Mouse (Mus musculus): ENCODE measurements around the gene Hbs1l. TPM values are rescaled to one million over a fixed set of nuclear protein-coding genes. Genes with fewer than 3 reads are reported as not detected.

The Hbs1l gene
- polyA plus RNA-seq, 1 experiment, result 17.9 TPM

DNA sequence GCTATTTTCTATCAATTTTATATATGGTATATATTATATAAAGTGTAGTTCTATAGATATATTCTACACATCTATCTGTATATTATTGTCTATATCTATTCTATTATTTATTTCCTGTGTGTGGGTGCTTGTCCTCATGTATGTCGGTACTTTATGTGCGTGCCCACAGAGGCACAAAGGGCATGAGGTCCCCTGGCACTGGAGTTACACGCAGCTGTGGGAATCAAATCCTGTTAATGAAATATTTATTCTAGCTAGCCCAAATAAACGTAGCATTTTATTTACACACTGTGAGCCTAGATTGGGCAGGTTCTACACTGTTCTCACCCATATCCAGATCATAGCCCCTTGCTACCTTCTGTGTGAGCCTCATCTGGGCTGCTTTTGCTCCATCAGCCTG lies 63.3 kb downstream of the Hbs1l start:
- TF ChIP-seq CTCF (conservative IDR thresholded peaks at IDR 0.05; ENCODE audit: insufficient read depth, insufficient read length, low read depth, low read length) (no peak), POLR2A (IDR thresholded peaks at IDR 0.05; ENCODE audit: low read depth, low read length) (no peak)
- Histone ChIP-seq H3K27ac (ENCODE audit: insufficient read depth, low read depth, low read length) (no peak overlapping the region), H3K4me3 (ENCODE audit: insufficient read depth, low read depth, low read length) (no peak overlapping the region), H3K27me3 (replicated peaks; ENCODE audit: control insufficient read depth, insufficient read depth, low read length) (no peaks in the 10 kb centered on the region), H3K4me1 (ENCODE audit: control insufficient read depth, insufficient read depth, low read length) (no peaks in the 10 kb centered on the region), H3K36me3 (ENCODE audit: control insufficient read depth, insufficient read depth, low read length) (peaks cover 3% of the 10 kb centered on the region)
- DNase-seq, result no peak
- 88% methylated on average over 4 of the region's 4 CpGs for WGBS

GRCm38 (mm10) chr10:21361871-21362270 lies 66.1 kb downstream of the Hbs1l start:
- Histone ChIP-seq H3K36me3 (ENCODE audit: control insufficient read depth, insufficient read depth, low read length) (peaks cover 3% of the 10 kb centered on the region), H3K27me3 (replicated peaks; ENCODE audit: control insufficient read depth, insufficient read depth, low read length) (no peaks in the 10 kb centered on the region)
- no peak for TF ChIP-seq POLR2A (IDR thresholded peaks at IDR 0.05; ENCODE audit: low read depth, low read length)
- no peak for TF ChIP-seq CTCF (conservative IDR thresholded peaks at IDR 0.05; ENCODE audit: insufficient read depth, insufficient read length, low read depth, low read length)

DNA sequence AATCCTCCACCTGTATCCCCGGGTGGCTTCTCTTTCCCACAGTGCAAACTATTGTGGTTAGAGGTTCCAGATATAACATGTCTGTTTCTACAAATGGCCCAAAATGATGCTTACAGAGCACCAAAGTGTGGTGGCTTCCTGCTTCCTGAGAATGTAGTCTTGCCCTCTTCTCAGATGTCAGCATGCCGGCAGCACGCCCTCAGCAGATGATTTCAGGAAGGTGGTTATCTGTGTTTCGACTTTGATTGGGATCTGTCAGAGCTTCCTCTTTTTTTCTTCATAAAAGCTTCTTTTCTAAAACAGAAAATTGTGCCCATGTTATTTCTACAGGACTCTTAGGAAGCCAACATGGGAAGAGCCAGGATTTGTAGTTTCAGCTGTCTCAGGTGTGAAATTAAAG lies 67.5 kb downstream of the Hbs1l start:
- TF ChIP-seq POLR2A (IDR thresholded peaks at IDR 0.05; ENCODE audit: low read depth, low read length) (no peak), CTCF (conservative IDR thresholded peaks at IDR 0.05; ENCODE audit: insufficient read depth, insufficient read length, low read depth, low read length) (no peak)
- H3K36me3 ChIP-seq (ENCODE audit: control insufficient read depth, insufficient read depth, low read length), result peaks cover 6% of the 10 kb centered on the region

More at GRCm38 (mm10) chr10:21361871-21362270, 66.1 kb downstream of the Hbs1l start:
- Histone ChIP-seq H3K4me1 (ENCODE audit: control insufficient read depth, insufficient read depth, low read length) (no peaks in the 10 kb centered on the region), H3K4me3 (ENCODE audit: insufficient read depth, low read depth, low read length) (no peak overlapping the region), H3K27ac (ENCODE audit: insufficient read depth, low read depth, low read length) (no peak overlapping the region)
- 60% methylated on average over 7 of the region's 7 CpGs for WGBS
- DNase-seq, result no peak

GRCm38 (mm10) chr10:21364946-21365345 lies 69.2 kb downstream of the Hbs1l start:
- peaks cover 6% of the 10 kb centered on the region; the same call in 1 of the 2 replicates for H3K4me1 ChIP-seq (ENCODE audit: control insufficient read depth, insufficient read depth, low read length)
- no peaks in the 10 kb centered on the region for H3K27me3 ChIP-seq (replicated peaks; ENCODE audit: control insufficient read depth, insufficient read depth, low read length)
- H3K27ac ChIP-seq (ENCODE audit: insufficient read depth, low read depth, low read length), result no peak overlapping the region
- 96% methylated on average over 7 of the region's 7 CpGs for WGBS
- no peak overlapping the region for H3K4me3 ChIP-seq (ENCODE audit: insufficient read depth, low read depth, low read length)
- peaks cover 2% of the 10 kb centered on the region; the same call in 1 of the 2 replicates for H3K36me3 ChIP-seq (ENCODE audit: control insufficient read depth, insufficient read depth, low read length)
- no peak for DNase-seq
- TF ChIP-seq CTCF (conservative IDR thresholded peaks at IDR 0.05; ENCODE audit: insufficient read depth, insufficient read length, low read depth, low read length), result no peak
- no peak for TF ChIP-seq POLR2A (IDR thresholded peaks at IDR 0.05; ENCODE audit: low read depth, low read length)

More for the DNA sequence above, 67.5 kb downstream of the Hbs1l start:
- Histone ChIP-seq H3K4me3 (ENCODE audit: insufficient read depth, low read depth, low read length) (no peak overlapping the region), H3K27me3 (replicated peaks; ENCODE audit: control insufficient read depth, insufficient read depth, low read length) (no peaks in the 10 kb centered on the region), H3K4me1 (ENCODE audit: control insufficient read depth, insufficient read depth, low read length) (no peaks in the 10 kb centered on the region), H3K27ac (ENCODE audit: insufficient read depth, low read depth, low read length) (no peak overlapping the region)
- 73% methylated on average over 4 of the region's 4 CpGs for WGBS
- no peak for DNase-seq

- 80% methylated on average over 4 of the region's 4 CpGs for WGBS
- DNase-seq, result no peak
- Histone ChIP-seq H3K27me3 (replicated peaks; ENCODE audit: control insufficient read depth, insufficient read depth, low read length) (no peaks in the 10 kb centered on the region), H3K27ac (ENCODE audit: insufficient read depth, low read depth, low read length) (no peak overlapping the region), H3K4me1 (ENCODE audit: control insufficient read depth, insufficient read depth, low read length) (peaks cover 8% of the 10 kb centered on the region; the same call in 1 of the 2 replicates), H3K4me3 (ENCODE audit: insufficient read depth, low read depth, low read length) (no peak overlapping the region), H3K36me3 (ENCODE audit: control insufficient read depth, insufficient read depth, low read length) (peaks cover 2% of the 10 kb centered on the region; the same call in 1 of the 2 replicates)
- no peak for TF ChIP-seq POLR2A (IDR thresholded peaks at IDR 0.05; ENCODE audit: low read depth, low read length)
Measured at GRCm38 (mm10) chr10:21365897-21366296, 70.1 kb downstream of the Hbs1l start.

DNA sequence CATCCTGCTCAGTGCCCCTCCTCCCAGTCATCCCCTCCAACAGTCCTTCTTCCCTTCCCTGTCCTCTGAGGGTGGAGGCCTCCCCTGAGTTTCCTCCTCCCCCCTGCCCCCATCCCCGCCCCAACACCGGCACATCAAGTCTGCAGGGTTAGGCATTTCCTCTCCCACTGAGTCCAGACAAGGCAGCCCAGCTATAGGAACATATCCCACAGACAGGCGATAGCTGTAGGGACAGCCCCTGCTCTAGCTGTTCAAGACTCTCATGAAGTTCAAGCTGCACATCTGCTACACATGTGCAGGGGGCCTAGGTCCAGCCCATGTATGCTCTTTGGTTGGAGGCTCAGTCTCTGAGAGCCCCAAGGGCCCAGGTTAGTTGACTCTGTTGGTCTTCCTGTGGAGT lies 70.7 kb downstream of the Hbs1l start:
- no peaks in the 10 kb centered on the region for H3K27me3 ChIP-seq (replicated peaks; ENCODE audit: control insufficient read depth, insufficient read depth, low read length)
- DNase-seq, result no peak
- no peak overlapping the region for H3K4me3 ChIP-seq (ENCODE audit: insufficient read depth, low read depth, low read length)
- H3K36me3 ChIP-seq (ENCODE audit: control insufficient read depth, insufficient read depth, low read length), result peaks cover 2% of the 10 kb centered on the region; the same call in 1 of the 2 replicates
- TF ChIP-seq POLR2A (IDR thresholded peaks at IDR 0.05; ENCODE audit: low read depth, low read length), result no peak
- no peak for TF ChIP-seq CTCF (conservative IDR thresholded peaks at IDR 0.05; ENCODE audit: insufficient read depth, insufficient read length, low read depth, low read length)
- peaks cover 8% of the 10 kb centered on the region; the same call in 1 of the 2 replicates for H3K4me1 ChIP-seq (ENCODE audit: control insufficient read depth, insufficient read depth, low read length)
- WGBS, result 67% methylated on average over 3 of the region's 3 CpGs
- H3K27ac ChIP-seq (ENCODE audit: insufficient read depth, low read depth, low read length), result no peak overlapping the region

DNA sequence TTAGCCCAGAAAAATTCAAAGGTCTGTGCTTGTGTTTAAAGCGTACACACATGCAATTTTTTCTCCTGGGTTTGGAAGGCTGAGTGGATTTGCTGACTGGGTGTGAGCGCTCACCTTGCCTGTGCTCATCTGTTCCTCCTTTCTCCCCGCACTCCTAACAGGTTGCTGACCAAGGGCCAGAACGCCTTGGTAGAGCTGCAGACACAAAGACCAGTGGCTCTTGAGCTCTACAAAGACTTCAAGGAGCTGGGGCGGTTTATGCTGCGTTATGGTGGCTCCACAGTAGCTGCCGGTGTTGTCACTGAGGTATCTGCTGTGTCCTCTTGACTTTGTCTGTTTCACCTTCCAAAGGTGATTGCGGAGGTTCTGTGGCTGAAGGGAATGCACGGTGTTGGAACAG lies 71.7 kb downstream of the Hbs1l start:
- peaks cover 8% of the 10 kb centered on the region; the same call in 1 of the 2 replicates for H3K4me1 ChIP-seq (ENCODE audit: control insufficient read depth, insufficient read depth, low read length)
- H3K4me3 ChIP-seq (ENCODE audit: insufficient read depth, low read depth, low read length), result no peak overlapping the region
- WGBS, result 93% methylated on average over 9 of the region's 9 CpGs
- H3K27ac ChIP-seq (ENCODE audit: insufficient read depth, low read depth, low read length), result no peak overlapping the region
- DNase-seq, result no peak
- TF ChIP-seq POLR2A (IDR thresholded peaks at IDR 0.05; ENCODE audit: low read depth, low read length) (no peak), CTCF (conservative IDR thresholded peaks at IDR 0.05; ENCODE audit: insufficient read depth, insufficient read length, low read depth, low read length) (no peak)
- H3K27me3 ChIP-seq (replicated peaks; ENCODE audit: control insufficient read depth, insufficient read depth, low read length), result no peaks in the 10 kb centered on the region
- peaks cover 2% of the 10 kb centered on the region; the same call in 1 of the 2 replicates for H3K36me3 ChIP-seq (ENCODE audit: control insufficient read depth, insufficient read depth, low read length)

Measured in kidney, adult 2 months (tissue).